Mouse (Mus musculus) liver, embryonic 14.5 days (tissue): Measurements from ENCODE around the gene Ppp1r12b.

Source experiments
- CTCF ChIP-seq: IDR thresholded peaks from 2 replicates; pipeline ENCODE4 v1.5.1; 2016; ENCODE audit warnings: antibody characterized with exemption, low read depth, control low read depth
- EP300 ChIP-seq: IDR thresholded peaks from 2 replicates; pipeline ENCODE4 v1.6.1; 2016; ENCODE audit warnings: antibody characterized with exemption, low read depth

- TF ChIP-seq CTCF = no peak
- no peak for TF ChIP-seq EP300
Observed at GRCm38 (mm10) chr1:134755548-134756189, 200.1 kb downstream of the Ppp1r12b start.
